Mouse (Mus musculus) layer of hippocampus, adult 9-10 months (tissue): ENCODE measurements around the gene Tm9sf4.

Experiments
- DNase-seq: peaks from one replicate; pipeline ENCODE4 v3.0.0; 2022; ENCODE audit warnings: low spot score

The Tm9sf4 gene

GRCm38 (mm10) chr2:153160844-153161683 is at the start of gene Tm9sf4:
Gene Tm9sf4 (plus strand): TSS chr2:153161303.
- DNase-seq, result peak; percentile 98

GRCm38 (mm10) chr2:153115679-153116081 is 45.4 kb upstream of the Tm9sf4 start:
- no peak for DNase-seq

GRCm38 (mm10) chr2:153117051-153117486 is 44.0 kb upstream of the Tm9sf4 start:
- DNase-seq, result no peak

GRCm38 (mm10) chr2:153119488-153119887 is 41.6 kb upstream of the Tm9sf4 start:
- DNase-seq, result no peak

GRCm38 (mm10) chr2:153120126-153120525 is 41.0 kb upstream of the Tm9sf4 start:
- no peak for DNase-seq

GRCm38 (mm10) chr2:153121821-153122615 is 39.1 kb upstream of the Tm9sf4 start:
- DNase-seq, result no peak

GRCm38 (mm10) chr2:153122701-153123100 is 38.4 kb upstream of the Tm9sf4 start:
- no peak for DNase-seq

- no peak for DNase-seq
Observed at GRCm38 (mm10) chr2:153125875-153126274, 35.2 kb upstream of the Tm9sf4 start.

GRCm38 (mm10) chr2:153131019-153131418 is 30.1 kb upstream of the Tm9sf4 start:
- no peak for DNase-seq

GRCm38 (mm10) chr2:153134237-153134636 is 26.9 kb upstream of the Tm9sf4 start:
- DNase-seq, result no peak

GRCm38 (mm10) chr2:153136211-153136610 is 24.9 kb upstream of the Tm9sf4 start:
- no peak for DNase-seq

GRCm38 (mm10) chr2:153139158-153139557 is 21.9 kb upstream of the Tm9sf4 start:
- no peak for DNase-seq

GRCm38 (mm10) chr2:153139996-153140613 is 21.0 kb upstream of the Tm9sf4 start:
- no peak for DNase-seq

- peak; percentile 57 for DNase-seq
Observed at GRCm38 (mm10) chr2:153142620-153143199, 18.4 kb upstream of the Tm9sf4 start.

GRCm38 (mm10) chr2:153145346-153145745 is 15.8 kb upstream of the Tm9sf4 start:
- DNase-seq, result no peak

- no peak for DNase-seq
Observed at GRCm38 (mm10) chr2:153147236-153147635, 13.9 kb upstream of the Tm9sf4 start.

GRCm38 (mm10) chr2:153147715-153148114 is 13.4 kb upstream of the Tm9sf4 start:
- peak; percentile 66 for DNase-seq

- no peak for DNase-seq
Observed at GRCm38 (mm10) chr2:153149742-153150141, 11.4 kb upstream of the Tm9sf4 start.

GRCm38 (mm10) chr2:153151026-153151425 is 10.1 kb upstream of the Tm9sf4 start:
- no peak for DNase-seq

GRCm38 (mm10) chr2:153151926-153152665 is 9.0 kb upstream of the Tm9sf4 start:
- DNase-seq, result no peak

GRCm38 (mm10) chr2:153153033-153153450 is 8.1 kb upstream of the Tm9sf4 start:
- DNase-seq, result no peak
